Mouse (Mus musculus): ENCODE measurements around the gene Pagr1a. TPM values are rescaled to one million over a fixed set of nuclear protein-coding genes. Genes with fewer than 3 reads are reported as not detected.

Pagr1a gene
- polyA plus RNA-seq, 1 experiment from 2014 or later, result 41.1 TPM

GRCm38 (mm10) chr7:126978841-126979240 is 38.3 kb downstream of the Pagr1a start:
- no peak for DNase-seq (ENCODE audit: low spot score)
- Histone ChIP-seq H3K4me1 (peaks cover 17% of the 10 kb centered on the region), H3K4me3 (no peak overlapping the region), H3K27ac (replicated peaks) (no peak overlapping the region), H3K36me3 (replicated peaks) (peaks cover 37% of the 10 kb centered on the region), H3K27me3 (replicated peaks; ENCODE audit: low read depth, poor library complexity, severe bottlenecking) (no peaks in the 10 kb centered on the region), H3K9me3 (no peaks in the 10 kb centered on the region)
- 90% methylated on average over 6 of the region's 6 CpGs for WGBS

- Histone ChIP-seq H3K27ac (replicated peaks) (peak overlapping the region; percentile 98), H3K27me3 (replicated peaks; ENCODE audit: low read depth, poor library complexity, severe bottlenecking) (no peaks in the 10 kb centered on the region), H3K4me3 (peak overlapping the region; percentile 94), H3K9me3 (no peaks in the 10 kb centered on the region), H3K4me1 (peaks cover 17% of the 10 kb centered on the region), H3K36me3 (replicated peaks) (peaks cover 37% of the 10 kb centered on the region)
- DNase-seq (ENCODE audit: low spot score), result no peak
- WGBS, result 29% methylated on average over 14 of the region's 14 CpGs
These were observed 40.2 kb downstream of the Pagr1a start for GRCm38 (mm10) chr7:126976878-126977459.

GRCm38 (mm10) chr7:126975950-126976866 is 40.9 kb downstream of the Pagr1a start, which contains the start of gene Cdiptos:
Cdiptos (minus strand) TSS chr7:126976098.
- under 1% methylated on average over 55 of the region's 55 CpGs for WGBS
- Histone ChIP-seq H3K4me3 (peak within 1 kb of the TSS; percentile 94), H3K27ac (replicated peaks) (peak within 1 kb of the TSS; percentile 98), H3K27me3 (replicated peaks; ENCODE audit: low read depth, poor library complexity, severe bottlenecking) (no peaks in the 10 kb centered on the region), H3K4me1 (peaks cover 17% of the 10 kb centered on the region), H3K36me3 (replicated peaks) (peaks cover 33% of the 10 kb centered on the region), H3K9me3 (no peaks in the 10 kb centered on the region)
- peak; percentile 98 for DNase-seq (ENCODE audit: low spot score)

- WGBS, result 5% methylated on average over 1 of the region's 1 CpGs
- peaks cover 17% of the 10 kb centered on the region for H3K4me1 ChIP-seq
- H3K27me3 ChIP-seq (replicated peaks; ENCODE audit: low read depth, poor library complexity, severe bottlenecking), result no peaks in the 10 kb centered on the region
- peaks cover 29% of the 10 kb centered on the region for H3K36me3 ChIP-seq (replicated peaks)
- H3K4me3 ChIP-seq, result peak within 1 kb of the TSS; percentile 94
- DNase-seq (ENCODE audit: low spot score), result no peak
- peak within 1 kb of the TSS; percentile 98 for H3K27ac ChIP-seq (replicated peaks)
- no peaks in the 10 kb centered on the region for H3K9me3 ChIP-seq
These were observed 41.4 kb downstream of the Pagr1a start, which contains the start of gene Cdipt for GRCm38 (mm10) chr7:126975893-126975949. Cdipt (plus strand) TSS chr7:126975914.

- Histone ChIP-seq H3K9me3 (no peaks in the 10 kb centered on the region), H3K27me3 (replicated peaks; ENCODE audit: low read depth, poor library complexity, severe bottlenecking) (no peaks in the 10 kb centered on the region), H3K36me3 (replicated peaks) (peaks cover 27% of the 10 kb centered on the region), H3K27ac (replicated peaks) (peak overlapping the region; percentile 98), H3K4me3 (peak overlapping the region; percentile 94), H3K4me1 (peaks cover 17% of the 10 kb centered on the region)
- no peak for DNase-seq (ENCODE audit: low spot score)
- WGBS, result 13% methylated on average over 8 of the region's 8 CpGs
These were observed 41.7 kb downstream of the Pagr1a start for GRCm38 (mm10) chr7:126975493-126975892.

- Histone ChIP-seq H3K4me1 (peaks cover 7% of the 10 kb centered on the region), H3K27me3 (replicated peaks; ENCODE audit: low read depth, poor library complexity, severe bottlenecking) (peaks cover 22% of the 10 kb centered on the region)
- whole genome bisulfite sequencing, result 68% methylated on average over 6 of the region's 6 CpGs
These were observed 49.8 kb downstream of the Pagr1a start for GRCm38 (mm10) chr7:126967361-126967760.

GRCm38 (mm10) chr7:126965568-126965967 is 51.6 kb downstream of the Pagr1a start:
- Histone ChIP-seq H3K36me3 (replicated peaks) (no peaks in the 10 kb centered on the region), H3K27ac (replicated peaks) (no peak overlapping the region), H3K9me3 (no peaks in the 10 kb centered on the region), H3K27me3 (replicated peaks; ENCODE audit: low read depth, poor library complexity, severe bottlenecking) (peaks cover 36% of the 10 kb centered on the region), H3K4me3 (no peak overlapping the region), H3K4me1 (peaks cover 7% of the 10 kb centered on the region)
- DNase-seq (ENCODE audit: low spot score), result no peak
- WGBS, result 89% methylated on average over 3 of the region's 3 CpGs

More at GRCm38 (mm10) chr7:126967361-126967760, 49.8 kb downstream of the Pagr1a start:
- H3K27ac ChIP-seq (replicated peaks), result no peak overlapping the region
- H3K9me3 ChIP-seq, result no peaks in the 10 kb centered on the region
- no peak overlapping the region for H3K4me3 ChIP-seq
- no peaks in the 10 kb centered on the region for H3K36me3 ChIP-seq (replicated peaks)
- DNase-seq (ENCODE audit: low spot score), result no peak

Small RNA genes lying within 50 kb of the gene (microRNA-seq; reads per million reads assigned to microRNA genes)
- gene Gm44343, result not detected

Other genes with a start within 250 kb of the Pagr1a start
- 51.1 and 64.4 TPM in 2 replicates for gene Ypel3, start 240.4 kb downstream of the Pagr1a start, polyA plus RNA-seq (2016; fragmentation: Nextera tagmentation; extraction: Ambion mirVana)
- 0.36 and 0.60 TPM in 2 replicates for gene Tbx6, start 235.9 kb downstream of the Pagr1a start, polyA plus RNA-seq (2016; fragmentation: Nextera tagmentation; extraction: Ambion mirVana)
- gene Ppp4c, start 224.9 kb downstream of the Pagr1a start, polyA plus RNA-seq (2016; fragmentation: Nextera tagmentation; extraction: Ambion mirVana), result 390 and 408 TPM in 2 replicates
- 0.80 and 1.2 TPM in 2 replicates for gene Fam57b, start 219.7 kb downstream of the Pagr1a start, polyA plus RNA-seq (2016; fragmentation: Nextera tagmentation; extraction: Ambion mirVana)
- gene 4930451I11Rik, start 185.7 kb downstream of the Pagr1a start, polyA plus RNA-seq (2016; fragmentation: Nextera tagmentation; extraction: Ambion mirVana), result not detected in 2 replicates
- gene Doc2a, start 169.9 kb downstream of the Pagr1a start, polyA plus RNA-seq (2016; fragmentation: Nextera tagmentation; extraction: Ambion mirVana), result 3.1 and 5.5 TPM in 2 replicates
- 49.3 and 57.0 TPM in 2 replicates for gene Hirip3, start 155.4 kb downstream of the Pagr1a start, polyA plus RNA-seq (2016; fragmentation: Nextera tagmentation; extraction: Ambion mirVana)
- gene Ino80e, start 155.0 kb downstream of the Pagr1a start, polyA plus RNA-seq (2016; fragmentation: Nextera tagmentation; extraction: Ambion mirVana), result 114 and 118 TPM in 2 replicates
- gene Taok2, start 132.6 kb downstream of the Pagr1a start, polyA plus RNA-seq (2016; fragmentation: Nextera tagmentation; extraction: Ambion mirVana), result 55.3 and 56.9 TPM in 2 replicates
- 16.7 and 21.3 TPM in 2 replicates for gene Tmem219, start 94.4 kb downstream of the Pagr1a start, polyA plus RNA-seq (2016; fragmentation: Nextera tagmentation; extraction: Ambion mirVana)
- gene Kctd13, start 88.5 kb downstream of the Pagr1a start, polyA plus RNA-seq (2016; fragmentation: Nextera tagmentation; extraction: Ambion mirVana), result 20.2 and 21.3 TPM in 2 replicates
- 0.14 and 0.15 TPM in 2 replicates for gene Asphd1, start 67.8 kb downstream of the Pagr1a start, polyA plus RNA-seq (2016; fragmentation: Nextera tagmentation; extraction: Ambion mirVana)
- 0.77 and 1.2 TPM in 2 replicates for gene Sez6l2, start 66.8 kb downstream of the Pagr1a start, polyA plus RNA-seq (2016; fragmentation: Nextera tagmentation; extraction: Ambion mirVana)
- 79.9 and 85.2 TPM in 2 replicates for gene Cdipt, start 41.4 kb downstream of the Pagr1a start, polyA plus RNA-seq (2016; fragmentation: Nextera tagmentation; extraction: Ambion mirVana)
- 0.50 and 0.77 TPM in 2 replicates for gene Cdiptos, start 41.3 kb downstream of the Pagr1a start, polyA plus RNA-seq (2016; fragmentation: Nextera tagmentation; extraction: Ambion mirVana)
- gene Mvp, start 2.7 kb downstream of the Pagr1a start, polyA plus RNA-seq (2016; fragmentation: Nextera tagmentation; extraction: Ambion mirVana), result 4.1 TPM in 2 replicates
- 0.78 TPM in 1 of 2 replicates, not detected in the other for gene Pagr1b, start 868 bp downstream of the Pagr1a start, polyA plus RNA-seq (2016; fragmentation: Nextera tagmentation; extraction: Ambion mirVana)
- 37.7 and 92.9 TPM in 2 replicates for gene Gm42742, start 3.7 kb upstream of the Pagr1a start, polyA plus RNA-seq (2016; fragmentation: Nextera tagmentation; extraction: Ambion mirVana)
- 2.7 and 3.4 TPM in 2 replicates for gene Prrt2, start 3.9 kb upstream of the Pagr1a start, polyA plus RNA-seq (2016; fragmentation: Nextera tagmentation; extraction: Ambion mirVana)
- gene Maz, start 9.7 kb upstream of the Pagr1a start, polyA plus RNA-seq (2016; fragmentation: Nextera tagmentation; extraction: Ambion mirVana), result 63.6 and 68.8 TPM in 2 replicates
- gene Kif22, start 25.1 kb upstream of the Pagr1a start, polyA plus RNA-seq (2016; fragmentation: Nextera tagmentation; extraction: Ambion mirVana), result 200 and 207 TPM in 2 replicates
- not detected in 2 replicates for gene Zg16, start 70.0 kb upstream of the Pagr1a start, polyA plus RNA-seq (2016; fragmentation: Nextera tagmentation; extraction: Ambion mirVana)
- gene AI467606, start 74.0 kb upstream of the Pagr1a start, polyA plus RNA-seq (2016; fragmentation: Nextera tagmentation; extraction: Ambion mirVana), result 0.54 and 1.4 TPM in 2 replicates
- 3.7 and 4.1 TPM in 2 replicates for gene Qprt, start 104.9 kb upstream of the Pagr1a start, polyA plus RNA-seq (2016; fragmentation: Nextera tagmentation; extraction: Ambion mirVana)
- 0.04 and 0.09 TPM in 2 replicates for gene Spn, start 120.5 kb upstream of the Pagr1a start, polyA plus RNA-seq (2016; fragmentation: Nextera tagmentation; extraction: Ambion mirVana)
- 89.9 and 93.4 TPM in 2 replicates for gene Cd2bp2, start 178.7 kb upstream of the Pagr1a start, polyA plus RNA-seq (2016; fragmentation: Nextera tagmentation; extraction: Ambion mirVana)
- gene Tbc1d10b, start 191.1 kb upstream of the Pagr1a start, polyA plus RNA-seq (2016; fragmentation: Nextera tagmentation; extraction: Ambion mirVana), result 31.3 and 34.4 TPM in 2 replicates
- 9.3 and 10.7 TPM in 2 replicates for gene Mylpf, start 191.5 kb upstream of the Pagr1a start, polyA plus RNA-seq (2016; fragmentation: Nextera tagmentation; extraction: Ambion mirVana)
- 73.5 and 75.8 TPM in 2 replicates for gene Zfp553, start 215.7 kb upstream of the Pagr1a start, polyA plus RNA-seq (2016; fragmentation: Nextera tagmentation; extraction: Ambion mirVana)
- gene Sept1, start 215.8 kb upstream of the Pagr1a start, polyA plus RNA-seq (2016; fragmentation: Nextera tagmentation; extraction: Ambion mirVana), result 27.3 and 30.0 TPM in 2 replicates
- gene Zfp771, start 226.9 kb upstream of the Pagr1a start, polyA plus RNA-seq (2016; fragmentation: Nextera tagmentation; extraction: Ambion mirVana), result 65.1 and 69.1 TPM in 2 replicates
- gene Dctpp1, start 243.4 kb upstream of the Pagr1a start, polyA plus RNA-seq (2016; fragmentation: Nextera tagmentation; extraction: Ambion mirVana), result 363 and 380 TPM in 2 replicates

Data from embryonic facial prominence, embryonic 10.5 days (tissue).